Mouse (Mus musculus) lung, adult 2 months (tissue): ENCODE data around the gene Slc28a2. TPM values are rescaled to one million over a fixed set of nuclear protein-coding genes. Genes with fewer than 3 reads are reported as not detected.
"Not testable (repeated sequence)": the region's sequence is repeated elsewhere in the genome, so short reads cannot be mapped to it uniquely, and the experiment has no call there.

Experiments used
- DNase-seq: peaks from one replicate; pipeline ENCODE4 v3.0.0; 2022
- H3K4me1 ChIP-seq: fragments of 200-500 bp; 2 replicates; pipeline ENCODE4 v1.6.1; 2011; ENCODE audit warnings: low read length; ENCODE audit not compliant: control insufficient read depth, insufficient read depth
- H3K4me3 ChIP-seq: fragments of 200-500 bp; replicated peaks from 2 replicates; pipeline ENCODE3; 2011; ENCODE audit warnings: low read depth, mild to moderate bottlenecking, control low read depth, low read length; ENCODE audit errors: extremely low read depth
- CTCF ChIP-seq: fragments of 200-500 bp; IDR thresholded peaks from 2 replicates; pipeline ENCODE4 v1.5.1; 2011; ENCODE audit warnings: mild to moderate bottlenecking, low read length, control low read depth; ENCODE audit not compliant: insufficient read depth
- POLR2A ChIP-seq: fragments of 200-500 bp; IDR thresholded peaks from 2 replicates; pipeline ENCODE4 v1.6.1; 2011; ENCODE audit warnings: low read depth, mild to moderate bottlenecking, control low read depth, low read length, borderline replicate concordance; ENCODE audit errors: extremely low read depth
- WGBS: fragments of 180-500 bp; shearing (Covaris S2); methylation state at CpG from one replicate; pipeline ENCODE4 v1.1.7; 2018; 5-methylcytosine and 5-hydroxymethylcytosine counted together
- polyA plus RNA-seq: library from polyadenylated mRNA; depleted of rRNA; stranded (reverse); fragments of >200 nt; gene quantifications from 2 replicates; pipeline ENCODE4 v1.2.3, GENCODE M21; 2012

Slc28a2 gene
- polyA plus RNA-seq, 1 experiment = 2.7 TPM

GRCm38 (mm10) chr2:122396150-122396549 is 30.1 kb upstream of the Slc28a2 start:
- 85% methylated on average over 1 of the region's 1 CpGs for WGBS
- H3K4me3 ChIP-seq = no peak overlapping the region
- TF ChIP-seq POLR2A (no peak), CTCF (no peak)
- no peak for DNase-seq
- no peaks in the 10 kb centered on the region for H3K4me1 ChIP-seq

GRCm38 (mm10) chr2:122407607-122408006 is 18.7 kb upstream of the Slc28a2 start:
- Histone ChIP-seq H3K4me1 (no peaks in the 10 kb centered on the region), H3K4me3 (no peak overlapping the region)
- no peak for TF ChIP-seq POLR2A
- no peak for TF ChIP-seq CTCF
- WGBS = 89% methylated on average over 2 of the region's 2 CpGs
- no peak for DNase-seq

GRCm38 (mm10) chr2:122408928-122409327 is 17.3 kb upstream of the Slc28a2 start:
- WGBS = 60% methylated on average over 7 of the region's 7 CpGs
- no peak overlapping the region for H3K4me3 ChIP-seq
- H3K4me1 ChIP-seq = no peaks in the 10 kb centered on the region
- DNase-seq = no peak
- TF ChIP-seq CTCF = no peak
- TF ChIP-seq POLR2A = no peak

GRCm38 (mm10) chr2:122426645-122427044 is 368 bp downstream of the Slc28a2 start:
- 66% methylated on average over 2 of the region's 2 CpGs for WGBS
- H3K4me3 ChIP-seq, H3K4me1 ChIP-seq, DNase-seq: not testable (repeated sequence)

- WGBS = 84% methylated on average over 5 of the region's 5 CpGs
- not testable (repeated sequence) for H3K4me3 ChIP-seq, H3K4me1 ChIP-seq, DNase-seq
Measured at GRCm38 (mm10) chr2:122438706-122439482, 12.6 kb downstream of the Slc28a2 start.

- not testable (repeated sequence) for H3K4me1 ChIP-seq, H3K4me3 ChIP-seq, DNase-seq
- WGBS = 15% methylated on average over 3 of the region's 3 CpGs
Measured at GRCm38 (mm10) chr2:122440521-122440920, 14.2 kb downstream of the Slc28a2 start.

- no peak for DNase-seq
- WGBS = 69% methylated on average over 7 of the region's 7 CpGs
- Histone ChIP-seq H3K4me1 (no peaks in the 10 kb centered on the region), H3K4me3 (no peak overlapping the region)
- TF ChIP-seq POLR2A (no peak), CTCF (no peak)
Measured at GRCm38 (mm10) chr2:122441000-122441933, 15.0 kb downstream of the Slc28a2 start.

GRCm38 (mm10) chr2:122450351-122450750 is 24.1 kb downstream of the Slc28a2 start:
- 74% methylated on average over 4 of the region's 4 CpGs for WGBS
- no peak for TF ChIP-seq CTCF
- TF ChIP-seq POLR2A = no peak
- H3K4me1 ChIP-seq = no peaks in the 10 kb centered on the region
- H3K4me3 ChIP-seq = no peak overlapping the region
- no peak for DNase-seq

- Histone ChIP-seq H3K4me3 (no peak overlapping the region), H3K4me1 (no peaks in the 10 kb centered on the region)
- no peak for DNase-seq
- no peak for TF ChIP-seq CTCF
- no peak for TF ChIP-seq POLR2A
- 32% methylated on average over 2 of the region's 2 CpGs for WGBS
Measured at GRCm38 (mm10) chr2:122452426-122452825, 26.1 kb downstream of the Slc28a2 start.

- WGBS = 39% methylated on average over 11 of the region's 11 CpGs
- H3K4me3 ChIP-seq = no peak overlapping the region
- TF ChIP-seq CTCF (no peak), POLR2A (no peak)
- DNase-seq = no peak
- no peaks in the 10 kb centered on the region for H3K4me1 ChIP-seq
Measured at GRCm38 (mm10) chr2:122466901-122467300, 40.6 kb downstream of the Slc28a2 start.
